Mouse (Mus musculus) brain, embryonic 14.5 days (tissue): Measurements from ENCODE around the gene Polg2.

Experiments used
- CTCF ChIP-seq: fragments of 200-500 bp; IDR thresholded peaks from 2 replicates; pipeline ENCODE4 v1.5.1; 2012; ENCODE audit warnings: inconsistent platforms, mild to moderate bottlenecking, moderate library complexity, borderline replicate concordance; ENCODE audit not compliant: insufficient read depth, insufficient read length; ENCODE audit errors: extremely low read depth
- POLR2A ChIP-seq: fragments of 200-500 bp; IDR thresholded peaks from 2 replicates; pipeline ENCODE4 v1.6.1; 2012; ENCODE audit warnings: mild to moderate bottlenecking, inconsistent platforms, borderline replicate concordance; ENCODE audit not compliant: poor library complexity, insufficient read depth, insufficient read length, severe bottlenecking; ENCODE audit errors: extremely low read depth

- no peak for TF ChIP-seq CTCF
- TF ChIP-seq POLR2A, result no peak
These were observed 28.0 kb downstream of the Polg2 start, which contains the start of gene Milr1 for GRCm38 (mm10) chr11:106751039-106752018.
